Mouse (Mus musculus): ENCODE measurements around the gene Chrna9. TPM values are rescaled to one million over a fixed set of nuclear protein-coding genes. Genes with fewer than 3 reads are reported as not detected.

The Chrna9 gene
- polyA plus RNA-seq, 1 experiment from 2014 or later = not detected

DNA sequence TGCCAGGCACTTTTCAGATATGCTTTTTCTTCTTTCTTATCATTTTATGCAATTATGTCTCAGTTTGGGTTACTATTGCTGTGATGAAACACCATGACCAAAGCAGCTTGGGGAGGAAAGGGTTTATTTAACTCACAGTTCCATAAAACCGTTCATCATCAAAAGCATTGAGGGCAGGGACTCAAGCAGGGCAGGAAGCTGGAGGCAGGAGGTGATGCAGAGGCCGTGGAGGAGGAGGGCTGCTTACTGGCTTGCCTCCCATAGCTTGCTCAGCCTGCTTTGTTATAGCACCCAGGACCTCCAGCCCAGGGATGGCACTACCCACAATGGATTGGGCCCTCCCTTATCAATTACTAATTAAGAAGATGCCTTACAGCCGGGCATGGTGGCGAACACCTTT, 6.4 kb downstream of the Chrna9 start:
- Histone ChIP-seq H3K27me3 (replicated peaks) (no peaks in the 10 kb centered on the region), H3K36me3 (no peaks in the 10 kb centered on the region), H3K4me3 (no peak overlapping the region), H3K27ac (replicated peaks) (no peak overlapping the region), H3K4me2 (no peak overlapping the region), H3K9ac (no peak overlapping the region), H3K4me1 (peaks cover 14% of the 10 kb centered on the region), H3K9me3 (no peaks in the 10 kb centered on the region)
- no peak for ATAC-seq (ENCODE audit: extremely low read depth, insufficient number of reproducible peaks, low FRiP score, low TSS enrichment)
- 56% methylated on average over 4 of the region's 4 CpGs for WGBS

DNA sequence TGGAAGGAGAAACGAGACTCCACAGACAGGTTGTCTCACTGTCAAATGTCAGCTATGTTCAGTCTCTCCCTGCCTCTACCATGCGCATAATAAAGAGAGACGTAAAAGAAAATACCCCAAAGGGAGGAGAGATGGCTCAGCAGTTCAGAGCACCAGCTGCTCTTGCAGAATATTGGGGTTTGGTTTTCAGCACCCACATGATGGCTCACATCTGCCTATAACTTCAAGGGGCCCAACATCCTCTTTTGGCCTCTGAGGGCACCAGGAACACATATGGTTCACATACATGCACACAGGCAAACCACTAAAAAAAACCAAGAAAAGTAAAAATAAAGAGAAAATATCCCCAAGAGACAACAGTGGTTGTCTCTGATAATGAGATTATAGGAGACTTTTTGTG, 15.1 kb downstream of the Chrna9 start:
- Histone ChIP-seq H3K4me3 (no peak overlapping the region), H3K9ac (no peak overlapping the region), H3K36me3 (no peaks in the 10 kb centered on the region), H3K27ac (replicated peaks) (no peak overlapping the region), H3K4me1 (peaks cover 2% of the 10 kb centered on the region; the same call in 1 of the 2 replicates), H3K4me2 (no peak overlapping the region), H3K9me3 (no peaks in the 10 kb centered on the region), H3K27me3 (replicated peaks) (no peaks in the 10 kb centered on the region)
- no peak for ATAC-seq (ENCODE audit: extremely low read depth, insufficient number of reproducible peaks, low FRiP score, low TSS enrichment)
- whole genome bisulfite sequencing = 81% methylated on average over 3 of the region's 3 CpGs

DNA sequence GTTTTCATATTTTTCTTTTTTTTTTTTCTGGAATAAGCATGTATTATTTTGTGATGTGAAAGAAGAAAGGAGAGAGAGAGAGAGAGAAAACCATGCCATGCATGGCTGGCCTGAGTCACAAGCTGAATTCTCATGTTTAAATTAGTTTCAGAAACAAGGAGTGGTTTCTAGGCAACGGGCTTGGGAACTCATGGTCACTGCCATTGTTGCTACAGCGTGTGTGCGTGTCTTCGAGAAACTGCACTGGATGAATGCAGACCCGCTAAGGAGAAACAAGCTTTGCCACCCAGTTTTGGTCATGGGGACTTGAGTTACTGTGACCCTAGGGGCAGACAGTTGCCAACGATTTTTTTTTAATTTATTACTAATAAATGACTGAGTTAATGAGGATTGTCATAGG, 15.5 kb downstream of the Chrna9 start:
- H3K27me3 ChIP-seq (replicated peaks) = no peaks in the 10 kb centered on the region
- no peaks in the 10 kb centered on the region for H3K9me3 ChIP-seq
- WGBS = 79% methylated on average over 6 of the region's 6 CpGs
- no peak overlapping the region for H3K4me3 ChIP-seq
- peaks cover 6% of the 10 kb centered on the region for H3K4me1 ChIP-seq
- no peak overlapping the region for H3K9ac ChIP-seq
- H3K4me2 ChIP-seq = no peak overlapping the region
- no peak overlapping the region for H3K27ac ChIP-seq (replicated peaks)
- ATAC-seq (ENCODE audit: extremely low read depth, insufficient number of reproducible peaks, low FRiP score, low TSS enrichment) = no peak
- H3K36me3 ChIP-seq = no peaks in the 10 kb centered on the region

GRCm38 (mm10) chr5:65950679-65951512, 16.2 kb downstream of the Chrna9 start:
- 74% methylated on average over 18 of the region's 18 CpGs for WGBS
- Histone ChIP-seq H3K9me3 (no peaks in the 10 kb centered on the region), H3K4me2 (no peak overlapping the region)

DNA sequence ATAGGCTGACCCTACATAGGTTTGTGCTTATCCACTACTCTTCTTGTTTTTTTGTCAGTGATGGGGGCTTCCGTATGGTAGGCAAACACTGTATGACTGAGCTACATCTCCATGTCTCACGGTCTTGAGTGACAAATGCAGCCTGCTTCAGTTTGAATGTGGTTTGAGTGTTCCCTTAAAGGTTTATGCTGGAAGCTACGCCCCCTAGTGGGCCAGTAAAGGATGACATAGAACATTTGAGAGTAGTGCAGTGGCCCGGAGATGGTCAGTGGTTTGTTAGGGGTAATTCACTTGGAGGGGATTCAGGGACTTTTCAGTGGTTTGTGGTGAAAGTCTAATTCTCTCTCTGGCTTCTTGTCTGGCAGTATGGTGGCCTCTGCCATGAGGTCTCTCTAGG, 16.8 kb downstream of the Chrna9 start:
- H3K4me3 ChIP-seq = no peak overlapping the region
- ATAC-seq (ENCODE audit: extremely low read depth, insufficient number of reproducible peaks, low FRiP score, low TSS enrichment) = no peak
- no peaks in the 10 kb centered on the region for H3K36me3 ChIP-seq
- no peak overlapping the region for H3K4me2 ChIP-seq
- no peaks in the 10 kb centered on the region for H3K9me3 ChIP-seq
- WGBS = 67% methylated on average over 4 of the region's 4 CpGs
- no peaks in the 10 kb centered on the region for H3K27me3 ChIP-seq (replicated peaks)
- peaks cover 13% of the 10 kb centered on the region for H3K4me1 ChIP-seq
- H3K9ac ChIP-seq = no peak overlapping the region
- H3K27ac ChIP-seq (replicated peaks) = no peak overlapping the region

More at GRCm38 (mm10) chr5:65950679-65951512, 16.2 kb downstream of the Chrna9 start:
- no peak overlapping the region for H3K4me3 ChIP-seq
- no peak overlapping the region for H3K27ac ChIP-seq (replicated peaks)
- no peak overlapping the region for H3K9ac ChIP-seq
- no peaks in the 10 kb centered on the region for H3K36me3 ChIP-seq
- no peak for ATAC-seq (ENCODE audit: extremely low read depth, insufficient number of reproducible peaks, low FRiP score, low TSS enrichment)
- no peaks in the 10 kb centered on the region for H3K27me3 ChIP-seq (replicated peaks)
- peaks cover 11% of the 10 kb centered on the region for H3K4me1 ChIP-seq

GRCm38 (mm10) chr5:65954130-65955080, 19.7 kb downstream of the Chrna9 start:
- Histone ChIP-seq H3K4me3 (peak overlapping the region; percentile 50; the same call in 1 of the 2 replicates), H3K27ac (replicated peaks) (peak overlapping the region; percentile 64), H3K9me3 (no peaks in the 10 kb centered on the region), H3K4me2 (peak overlapping the region; percentile 72), H3K27me3 (replicated peaks) (no peaks in the 10 kb centered on the region), H3K36me3 (no peaks in the 10 kb centered on the region), H3K9ac (peak overlapping the region; percentile 61), H3K4me1 (peaks cover 13% of the 10 kb centered on the region)
- ATAC-seq (ENCODE audit: extremely low read depth, insufficient number of reproducible peaks, low FRiP score, low TSS enrichment) = no peak
- 86% methylated on average over 16 of the region's 16 CpGs for WGBS

DNA sequence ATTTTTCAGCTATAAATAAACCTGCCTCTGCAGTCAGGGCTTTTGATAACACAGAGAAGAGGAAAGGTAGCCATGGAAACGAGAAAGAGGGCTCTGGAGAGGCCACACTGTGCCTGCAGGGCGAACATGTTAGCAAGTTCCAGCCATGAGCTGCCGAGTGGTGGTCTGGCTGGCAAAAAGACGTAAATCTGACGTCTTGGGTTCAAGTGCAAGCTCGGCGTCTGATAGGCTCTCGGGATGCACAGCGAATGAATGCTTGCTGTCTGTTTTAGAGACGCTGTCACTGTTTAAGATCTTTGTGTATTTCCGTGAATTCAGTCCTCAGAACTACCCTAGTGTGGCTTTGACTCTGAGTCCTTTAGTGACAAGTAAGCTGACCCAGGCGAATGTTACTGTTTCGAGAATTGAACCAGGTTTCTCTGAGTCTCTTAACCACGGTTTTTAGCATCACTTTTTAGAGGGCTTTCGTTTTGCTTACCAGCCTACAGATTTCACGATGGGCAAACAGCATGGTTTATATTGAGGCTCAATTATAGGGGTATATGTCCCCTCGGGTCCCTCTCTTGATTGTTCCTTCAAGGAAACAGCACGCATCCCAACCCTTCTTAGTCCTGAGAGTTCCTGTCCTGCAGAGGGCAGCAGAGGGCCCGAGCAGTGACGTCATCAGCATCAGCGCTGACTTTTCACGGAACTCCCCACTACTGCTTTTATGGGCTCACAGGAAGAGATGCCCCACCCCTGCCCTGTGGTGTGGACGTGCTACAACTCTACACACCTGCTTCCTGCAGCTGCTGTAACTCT, 20.8 kb downstream of the Chrna9 start:
- peaks cover 13% of the 10 kb centered on the region for H3K4me1 ChIP-seq
- peak overlapping the region; percentile 64 for H3K27ac ChIP-seq (replicated peaks)
- H3K36me3 ChIP-seq = no peaks in the 10 kb centered on the region
- H3K4me3 ChIP-seq = peak overlapping the region; percentile 50
- ATAC-seq (ENCODE audit: extremely low read depth, insufficient number of reproducible peaks, low FRiP score, low TSS enrichment) = no peak
- no peaks in the 10 kb centered on the region for H3K27me3 ChIP-seq (replicated peaks)
- peak overlapping the region; percentile 65 for H3K9ac ChIP-seq
- 22% methylated on average over 23 of the region's 23 CpGs for WGBS
- H3K9me3 ChIP-seq = no peaks in the 10 kb centered on the region
- peak overlapping the region; percentile 72 for H3K4me2 ChIP-seq

DNA sequence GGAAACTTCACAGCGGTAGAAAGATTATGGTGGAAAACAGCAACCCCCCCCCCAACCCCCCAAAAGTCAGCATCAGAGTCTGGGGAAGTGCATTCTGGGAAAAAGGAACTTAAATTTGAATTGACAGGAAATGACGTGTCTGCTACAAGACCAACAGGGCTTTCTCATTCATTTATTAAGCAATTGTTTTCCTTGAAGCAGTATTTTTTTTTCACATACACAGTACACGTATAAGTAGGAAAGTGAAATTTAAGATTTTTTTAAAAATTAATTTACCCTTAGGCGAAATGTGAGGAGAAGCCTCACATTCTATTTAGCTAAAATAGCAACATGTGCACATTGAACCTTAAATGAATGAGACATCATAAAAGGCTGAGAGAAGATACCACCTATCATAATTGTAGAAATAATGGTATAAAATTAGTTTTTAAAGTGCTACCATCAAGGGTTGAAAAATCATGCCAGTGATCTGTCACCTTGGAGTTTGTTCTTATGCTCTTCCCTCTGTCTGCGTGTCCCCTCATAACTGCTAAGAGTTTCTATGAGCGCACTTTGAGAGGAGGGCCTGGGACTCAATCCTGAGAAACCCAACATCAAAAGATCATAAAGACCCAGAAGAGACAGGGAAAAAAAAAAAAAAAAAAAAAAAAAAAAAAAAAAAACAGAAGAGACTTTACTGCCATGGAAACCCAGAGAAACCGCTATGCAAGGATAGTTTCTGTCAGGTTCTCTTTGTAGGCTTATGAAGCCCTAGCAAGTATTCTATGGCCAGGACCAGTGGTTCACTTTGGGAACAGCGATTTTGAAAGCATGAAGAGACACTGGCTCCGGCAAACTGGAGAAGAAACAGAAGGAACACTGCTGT, 21.7 kb downstream of the Chrna9 start:
- peak overlapping the region; percentile 50 for H3K4me3 ChIP-seq
- no peaks in the 10 kb centered on the region for H3K36me3 ChIP-seq
- peaks cover 13% of the 10 kb centered on the region for H3K4me1 ChIP-seq
- H3K9me3 ChIP-seq = no peaks in the 10 kb centered on the region
- H3K27ac ChIP-seq (replicated peaks) = 0 out of 2 replicates have a peak overlapping the region, but pooled peaks have one; percentile 28
- H3K4me2 ChIP-seq = peak overlapping the region; percentile 72
- 76% methylated on average over 9 of the region's 9 CpGs for WGBS
- no peaks in the 10 kb centered on the region for H3K27me3 ChIP-seq (replicated peaks)
- peak overlapping the region; percentile 65; the same call in 1 of the 2 replicates for H3K9ac ChIP-seq
- ATAC-seq (ENCODE audit: extremely low read depth, insufficient number of reproducible peaks, low FRiP score, low TSS enrichment) = no peak

GRCm38 (mm10) chr5:65958597-65958996, 23.9 kb downstream of the Chrna9 start:
- ATAC-seq (ENCODE audit: extremely low read depth, insufficient number of reproducible peaks, low FRiP score, low TSS enrichment) = no peak
- no peak overlapping the region for H3K4me3 ChIP-seq
- no peak overlapping the region for H3K9ac ChIP-seq
- H3K27me3 ChIP-seq (replicated peaks) = no peaks in the 10 kb centered on the region
- no peak overlapping the region for H3K27ac ChIP-seq (replicated peaks)
- no peak overlapping the region for H3K4me2 ChIP-seq
- H3K36me3 ChIP-seq = no peaks in the 10 kb centered on the region
- 6% methylated on average over 4 of the region's 4 CpGs for WGBS
- H3K9me3 ChIP-seq = no peaks in the 10 kb centered on the region
- H3K4me1 ChIP-seq = peaks cover 13% of the 10 kb centered on the region

GRCm38 (mm10) chr5:65959893-65960596, 25.3 kb downstream of the Chrna9 start:
- no peak for ATAC-seq (ENCODE audit: extremely low read depth, insufficient number of reproducible peaks, low FRiP score, low TSS enrichment)
- no peak overlapping the region for H3K4me3 ChIP-seq
- H3K36me3 ChIP-seq = no peaks in the 10 kb centered on the region
- H3K9ac ChIP-seq = no peak overlapping the region
- WGBS = 69% methylated on average over 5 of the region's 5 CpGs
- peaks cover 8% of the 10 kb centered on the region for H3K4me1 ChIP-seq
- no peak overlapping the region for H3K4me2 ChIP-seq
- no peaks in the 10 kb centered on the region for H3K27me3 ChIP-seq (replicated peaks)
- H3K9me3 ChIP-seq = no peaks in the 10 kb centered on the region
- no peak overlapping the region for H3K27ac ChIP-seq (replicated peaks)
